Mouse (Mus musculus): ENCODE data around the gene B4galnt4. TPM values are rescaled to one million over a fixed set of nuclear protein-coding genes. Genes with fewer than 3 reads are reported as not detected.
A peak's percentile ranks its signal among the peaks of the same experiment; 100 is the strongest.

Gene B4galnt4
- polyA plus RNA-seq, 1 experiment from 2014 or later = 1.2 TPM

DNA sequence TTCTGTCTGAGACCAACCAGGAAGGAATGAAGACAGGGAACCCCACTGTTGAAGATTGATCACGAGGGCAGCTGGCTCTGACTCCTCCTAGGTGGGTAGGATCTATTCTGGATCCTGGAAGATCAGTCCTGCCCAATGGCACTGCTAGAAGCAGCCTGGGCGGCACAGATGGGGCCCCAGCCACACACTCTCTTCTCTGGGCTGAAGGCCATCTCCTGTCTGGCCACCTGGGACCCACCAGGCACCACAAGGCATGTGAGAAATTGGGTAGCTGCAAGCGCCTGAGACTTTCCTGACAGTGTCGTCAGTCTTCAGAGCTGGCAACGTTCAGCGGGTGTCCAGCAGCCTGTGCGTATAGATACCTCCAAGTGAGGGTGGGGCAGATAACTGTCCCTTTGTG, 1.6 kb downstream of the B4galnt4 start:
- no peaks in the 10 kb centered on the region for H3K9me3 ChIP-seq (ENCODE audit: control insufficient read depth, low read length)
- 82% methylated on average over 7 of the region's 7 CpGs for WGBS
- H3K4me1 ChIP-seq (replicated peaks; ENCODE audit: control insufficient read depth, insufficient read depth) = 0 out of 2 replicates have a peak, but pooled peaks cover 4% of the 10 kb centered on the region
- TF ChIP-seq EP300 (optimal IDR thresholded peaks at IDR 0.05) (no peak), CTCF (IDR thresholded peaks at IDR 0.05; ENCODE audit: low read depth) (no peak)
- no peaks in the 10 kb centered on the region for H3K27me3 ChIP-seq (ENCODE audit: control insufficient read depth, insufficient read depth, low read length)
- H3K4me2 ChIP-seq (replicated peaks; ENCODE audit: low read depth) = no peak overlapping the region
- no peaks in the 10 kb centered on the region for H3K36me3 ChIP-seq (ENCODE audit: control insufficient read depth, insufficient read depth, low read length)
- H3K4me3 ChIP-seq (ENCODE audit: low read depth, low read length) = no peak overlapping the region
- no peak overlapping the region for H3K9ac ChIP-seq (ENCODE audit: low read length)
- H3K27ac ChIP-seq (replicated peaks) = no peak overlapping the region
- ATAC-seq (ENCODE audit: low FRiP score, low TSS enrichment) (no peak), DNase-seq (ENCODE audit: low spot score) (no peak)

DNA sequence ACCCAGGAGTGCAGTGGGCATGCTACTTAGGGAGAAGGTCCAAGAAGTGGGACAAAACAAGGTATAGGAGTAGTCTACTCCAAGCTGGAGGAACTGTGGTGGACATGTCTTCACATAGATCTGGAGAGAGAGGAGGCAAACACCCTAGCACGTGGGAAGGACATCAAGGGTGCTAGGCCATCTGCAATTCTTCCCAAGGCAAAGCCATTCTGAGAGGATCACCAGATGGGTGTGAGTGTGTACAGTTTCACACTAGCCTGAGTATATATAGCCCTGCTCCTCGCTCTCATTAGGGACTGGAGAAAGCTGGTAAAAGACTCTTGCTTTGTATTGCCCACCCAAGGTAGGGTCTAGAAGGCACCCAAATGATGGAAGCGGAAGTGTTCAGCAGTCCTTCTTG, 2.4 kb downstream of the B4galnt4 start:
- H3K4me2 ChIP-seq (replicated peaks; ENCODE audit: low read depth) = no peak overlapping the region
- H3K27me3 ChIP-seq (ENCODE audit: control insufficient read depth, insufficient read depth, low read length) = no peaks in the 10 kb centered on the region
- no peak for ATAC-seq (ENCODE audit: low FRiP score, low TSS enrichment)
- no peak for DNase-seq (ENCODE audit: low spot score)
- H3K36me3 ChIP-seq (ENCODE audit: control insufficient read depth, insufficient read depth, low read length) = no peaks in the 10 kb centered on the region
- no peak overlapping the region for H3K4me3 ChIP-seq (ENCODE audit: low read depth, low read length)
- TF ChIP-seq EP300 (optimal IDR thresholded peaks at IDR 0.05) = no peak
- no peak for TF ChIP-seq CTCF (IDR thresholded peaks at IDR 0.05; ENCODE audit: low read depth)
- 0 out of 2 replicates have a peak, but pooled peaks cover 4% of the 10 kb centered on the region for H3K4me1 ChIP-seq (replicated peaks; ENCODE audit: control insufficient read depth, insufficient read depth)
- WGBS = 93% methylated on average over 3 of the region's 3 CpGs
- H3K27ac ChIP-seq (replicated peaks) = no peak overlapping the region
- no peak overlapping the region for H3K9ac ChIP-seq (ENCODE audit: low read length)
- H3K9me3 ChIP-seq (ENCODE audit: control insufficient read depth, low read length) = no peaks in the 10 kb centered on the region

DNA sequence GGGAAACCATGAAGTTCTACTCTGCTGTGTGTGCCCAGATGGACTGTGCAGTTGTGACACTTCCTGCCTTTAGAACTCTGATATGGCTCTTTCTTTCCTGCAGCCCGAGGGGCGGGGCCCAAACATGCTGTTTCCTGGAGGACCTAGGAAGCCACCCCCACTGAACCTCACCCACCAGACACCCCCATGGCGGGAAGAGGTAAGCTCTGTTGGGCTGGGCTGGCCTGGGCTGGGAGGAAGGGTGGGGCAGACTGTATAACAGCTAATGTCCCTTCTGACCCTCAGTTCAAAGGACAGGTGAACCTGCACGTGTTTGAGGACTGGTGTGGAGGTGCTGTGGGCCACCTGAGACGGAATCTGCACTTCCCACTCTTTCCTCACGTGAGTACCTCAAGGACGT, 3.3 kb downstream of the B4galnt4 start:
- TF ChIP-seq CTCF (IDR thresholded peaks at IDR 0.05; ENCODE audit: low read depth) (no peak), EP300 (optimal IDR thresholded peaks at IDR 0.05) (no peak)
- Histone ChIP-seq H3K27ac (replicated peaks) (no peak overlapping the region), H3K4me1 (replicated peaks; ENCODE audit: control insufficient read depth, insufficient read depth) (0 out of 2 replicates have a peak, but pooled peaks cover 4% of the 10 kb centered on the region), H3K9ac (ENCODE audit: low read length) (no peak overlapping the region), H3K27me3 (ENCODE audit: control insufficient read depth, insufficient read depth, low read length) (no peaks in the 10 kb centered on the region), H3K36me3 (ENCODE audit: control insufficient read depth, insufficient read depth, low read length) (no peaks in the 10 kb centered on the region), H3K4me3 (ENCODE audit: low read depth, low read length) (no peak overlapping the region), H3K9me3 (ENCODE audit: control insufficient read depth, low read length) (no peaks in the 10 kb centered on the region), H3K4me2 (replicated peaks; ENCODE audit: low read depth) (no peak overlapping the region)
- peak; percentile 73 for DNase-seq (ENCODE audit: low spot score)
- WGBS = 60% methylated on average over 7 of the region's 7 CpGs
- peak; percentile 68 for ATAC-seq (ENCODE audit: low FRiP score, low TSS enrichment)

DNA sequence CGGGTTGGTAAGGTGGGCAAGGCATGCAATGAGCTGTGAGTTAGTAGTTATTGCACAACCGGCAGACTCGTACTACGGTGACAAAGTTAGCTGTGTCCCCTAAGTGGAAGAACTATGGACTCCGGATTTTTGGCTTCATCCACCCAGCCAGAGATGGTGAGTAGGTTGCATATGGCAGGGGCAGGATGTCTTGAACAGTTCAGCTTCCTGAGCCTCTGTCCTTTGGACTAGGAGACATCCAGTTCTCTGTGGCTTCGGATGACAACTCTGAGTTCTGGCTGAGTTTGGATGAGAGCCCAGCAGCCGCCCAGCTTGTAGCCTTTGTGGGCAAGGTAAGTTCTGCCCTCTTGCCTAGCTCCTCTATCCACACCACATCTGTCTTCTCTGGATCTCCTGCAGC, 3.7 kb downstream of the B4galnt4 start:
- Histone ChIP-seq H3K27ac (replicated peaks) (no peak overlapping the region), H3K4me1 (replicated peaks; ENCODE audit: control insufficient read depth, insufficient read depth) (0 out of 2 replicates have a peak, but pooled peaks cover 4% of the 10 kb centered on the region), H3K4me3 (ENCODE audit: low read depth, low read length) (no peak overlapping the region), H3K9ac (ENCODE audit: low read length) (no peak overlapping the region), H3K4me2 (replicated peaks; ENCODE audit: low read depth) (no peak overlapping the region), H3K36me3 (ENCODE audit: control insufficient read depth, insufficient read depth, low read length) (no peaks in the 10 kb centered on the region), H3K27me3 (ENCODE audit: control insufficient read depth, insufficient read depth, low read length) (no peaks in the 10 kb centered on the region), H3K9me3 (ENCODE audit: control insufficient read depth, low read length) (no peaks in the 10 kb centered on the region)
- DNase-seq (ENCODE audit: low spot score) = no peak
- TF ChIP-seq CTCF (IDR thresholded peaks at IDR 0.05; ENCODE audit: low read depth) (no peak), EP300 (optimal IDR thresholded peaks at IDR 0.05) (no peak)
- ATAC-seq (ENCODE audit: low FRiP score, low TSS enrichment) = no peak
- 81% methylated on average over 7 of the region's 7 CpGs for WGBS

DNA sequence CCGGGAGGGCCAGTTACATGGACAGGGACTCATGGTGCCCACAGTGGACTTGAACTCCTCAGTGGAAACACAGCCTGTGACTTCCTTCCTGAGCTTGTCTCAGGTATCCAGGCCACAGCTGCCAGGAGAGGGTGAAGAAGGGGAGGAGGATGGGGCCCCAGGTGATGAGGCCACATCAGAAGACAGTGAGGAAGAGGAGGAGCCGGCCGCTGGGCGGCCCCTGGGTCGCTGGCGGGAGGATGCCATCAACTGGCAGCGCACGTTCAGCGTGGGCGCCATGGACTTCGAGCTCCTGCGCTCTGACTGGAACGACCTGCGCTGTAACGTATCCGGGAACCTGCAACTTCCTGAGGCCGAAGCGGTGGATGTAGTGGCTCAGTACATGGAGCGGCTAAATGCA, 7.4 kb downstream of the B4galnt4 start:
- H3K9ac ChIP-seq (ENCODE audit: low read length) = no peak overlapping the region
- no peaks in the 10 kb centered on the region for H3K36me3 ChIP-seq (ENCODE audit: control insufficient read depth, insufficient read depth, low read length)
- H3K4me2 ChIP-seq (replicated peaks; ENCODE audit: low read depth) = no peak overlapping the region
- no peak for TF ChIP-seq CTCF (IDR thresholded peaks at IDR 0.05; ENCODE audit: low read depth)
- TF ChIP-seq EP300 (optimal IDR thresholded peaks at IDR 0.05) = no peak
- no peaks in the 10 kb centered on the region for H3K9me3 ChIP-seq (ENCODE audit: control insufficient read depth, low read length)
- no peak overlapping the region for H3K4me3 ChIP-seq (ENCODE audit: low read depth, low read length)
- no peaks in the 10 kb centered on the region for H3K4me1 ChIP-seq (replicated peaks; ENCODE audit: control insufficient read depth, insufficient read depth)
- DNase-seq (ENCODE audit: low spot score) = no peak
- H3K27me3 ChIP-seq (ENCODE audit: control insufficient read depth, insufficient read depth, low read length) = no peaks in the 10 kb centered on the region
- WGBS = 80% methylated on average over 19 of the region's 19 CpGs
- ATAC-seq (ENCODE audit: low FRiP score, low TSS enrichment) = no peak
- H3K27ac ChIP-seq (replicated peaks) = no peak overlapping the region

DNA sequence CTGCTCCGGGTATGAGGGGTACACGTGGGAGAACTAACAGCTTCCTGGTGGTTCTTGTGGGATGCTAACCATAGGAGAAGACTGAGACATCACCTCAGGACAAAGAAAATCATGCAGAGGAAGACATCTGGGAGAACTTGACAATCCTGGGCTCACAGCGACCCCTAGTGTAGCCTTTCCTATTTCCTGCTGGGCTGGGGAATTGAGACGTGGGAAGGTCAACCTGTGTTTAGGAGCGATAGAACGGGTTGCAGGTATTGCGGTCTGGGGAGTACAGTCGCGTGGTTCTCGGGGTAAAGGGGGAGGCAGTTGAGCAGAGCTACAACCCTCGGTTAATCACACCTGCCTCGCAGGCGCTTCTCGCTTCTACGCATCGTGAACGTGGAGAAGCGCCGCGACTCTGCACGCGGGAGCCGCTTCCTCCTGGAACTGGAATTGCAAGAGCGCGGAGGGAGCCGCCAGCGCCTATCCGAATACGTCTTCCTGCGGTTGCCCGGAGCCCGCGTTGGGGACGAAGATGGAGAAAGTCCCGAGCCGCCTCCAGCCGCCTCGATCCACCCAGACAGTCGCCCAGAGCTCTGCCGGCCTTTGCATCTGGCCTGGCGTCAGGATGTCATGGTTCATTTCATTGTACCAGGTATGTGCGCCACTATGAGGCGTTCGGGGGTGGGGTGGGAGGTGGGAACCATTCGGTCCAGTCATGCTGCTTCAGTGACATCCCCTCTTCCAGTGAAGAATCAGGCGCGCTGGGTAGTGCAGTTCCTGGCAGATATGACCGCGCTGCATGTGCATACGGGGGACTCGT, 9.4 kb downstream of the B4galnt4 start:
- H3K9ac ChIP-seq (ENCODE audit: low read length) = peak overlapping the region; percentile 48; the same call in 1 of the 2 replicates
- no peak overlapping the region for H3K27ac ChIP-seq (replicated peaks)
- TF ChIP-seq EP300 (optimal IDR thresholded peaks at IDR 0.05) (no peak), CTCF (IDR thresholded peaks at IDR 0.05; ENCODE audit: low read depth) (peak; percentile 93)
- H3K9me3 ChIP-seq (ENCODE audit: control insufficient read depth, low read length) = no peaks in the 10 kb centered on the region
- peak; percentile 84 for DNase-seq (ENCODE audit: low spot score)
- WGBS = 4% methylated on average over 50 of the region's 51 CpGs
- no peaks in the 10 kb centered on the region for H3K4me1 ChIP-seq (replicated peaks; ENCODE audit: control insufficient read depth, insufficient read depth)
- H3K36me3 ChIP-seq (ENCODE audit: control insufficient read depth, insufficient read depth, low read length) = no peaks in the 10 kb centered on the region
- peak overlapping the region; percentile 35 for H3K4me3 ChIP-seq (ENCODE audit: low read depth, low read length)
- peak overlapping the region; percentile 57 for H3K4me2 ChIP-seq (replicated peaks; ENCODE audit: low read depth)
- H3K27me3 ChIP-seq (ENCODE audit: control insufficient read depth, insufficient read depth, low read length) = no peaks in the 10 kb centered on the region
- peak; percentile 15; the same call in 1 of the 2 replicates for ATAC-seq (ENCODE audit: low FRiP score, low TSS enrichment)
